Mouse (Mus musculus) G1E (cell line): ENCODE measurements around the gene 4930467E23Rik. TPM values are rescaled to one million over a fixed set of nuclear protein-coding genes. Genes with fewer than 3 reads are reported as not detected.
"Not testable (repeated sequence)": the region's sequence is repeated elsewhere in the genome, so short reads cannot be mapped to it uniquely, and the experiment has no call there.

Source experiments
- ATAC-seq: 2 replicates; pipeline ENCODE4 v1.8.0; 2016; ENCODE audit warnings: mild to moderate bottlenecking; ENCODE audit not compliant: insufficient number of reproducible peaks, poor library complexity, low FRiP score, severe bottlenecking; ENCODE audit errors: extremely low read depth
- DNase-seq: peaks from one replicate; pipeline ENCODE4 v3.0.0; 2012; ENCODE audit warnings: low spot score
- H3K27me3 ChIP-seq: 2 replicates; pipeline ENCODE4 v1.6.1; 2012; ENCODE audit warnings: mild to moderate bottlenecking, low read length, inconsistent platforms; ENCODE audit not compliant: insufficient read depth
- H3K36me3 ChIP-seq: replicated peaks from 2 replicates; pipeline ENCODE3; 2012; ENCODE audit warnings: mild to moderate bottlenecking, inconsistent platforms
- H3K4me1 ChIP-seq: 2 replicates; pipeline ENCODE4 v1.6.1; 2012; ENCODE audit warnings: low read depth, low read length, inconsistent platforms, mixed read lengths; ENCODE audit not compliant: insufficient read depth
- H3K4me3 ChIP-seq: 2 replicates; pipeline ENCODE4 v1.5.1; 2012; ENCODE audit warnings: low read depth, mild to moderate bottlenecking, inconsistent platforms, low read length, moderate library complexity, mixed read lengths
- H3K9me3 ChIP-seq: replicated peaks from 2 replicates; pipeline ENCODE4 v1.6.1; 2012; ENCODE audit warnings: inconsistent platforms
- CTCF ChIP-seq: IDR thresholded peaks from 2 replicates; pipeline ENCODE4 v1.5.1; 2012; ENCODE audit warnings: low read depth, low read length, inconsistent platforms, mixed read lengths
- polyA plus RNA-seq: library from polyadenylated mRNA; stranded (reverse); fragments of >175 nt; gene quantifications from 2 replicates; pipeline ENCODE4 v1.2.3, GENCODE M21; 2012
- total RNA-seq, 2 experiments: library from RNA; stranded (forward) in 1 of 2; stranded (reverse) in 1 of 2; fragments of 200-1000 nt in 1 of 2; fragments of >200 nt in 1 of 2; fragmentation: Nextera tagmentation in 1 of 2; gene quantifications; 2 replicates each; pipeline ENCODE4 v1.2.3; 2014 to 2017

Gene 4930467E23Rik
- total and polyA plus RNA-seq, 3 experiments, result 0.44 TPM; not detected in 2

DNA sequence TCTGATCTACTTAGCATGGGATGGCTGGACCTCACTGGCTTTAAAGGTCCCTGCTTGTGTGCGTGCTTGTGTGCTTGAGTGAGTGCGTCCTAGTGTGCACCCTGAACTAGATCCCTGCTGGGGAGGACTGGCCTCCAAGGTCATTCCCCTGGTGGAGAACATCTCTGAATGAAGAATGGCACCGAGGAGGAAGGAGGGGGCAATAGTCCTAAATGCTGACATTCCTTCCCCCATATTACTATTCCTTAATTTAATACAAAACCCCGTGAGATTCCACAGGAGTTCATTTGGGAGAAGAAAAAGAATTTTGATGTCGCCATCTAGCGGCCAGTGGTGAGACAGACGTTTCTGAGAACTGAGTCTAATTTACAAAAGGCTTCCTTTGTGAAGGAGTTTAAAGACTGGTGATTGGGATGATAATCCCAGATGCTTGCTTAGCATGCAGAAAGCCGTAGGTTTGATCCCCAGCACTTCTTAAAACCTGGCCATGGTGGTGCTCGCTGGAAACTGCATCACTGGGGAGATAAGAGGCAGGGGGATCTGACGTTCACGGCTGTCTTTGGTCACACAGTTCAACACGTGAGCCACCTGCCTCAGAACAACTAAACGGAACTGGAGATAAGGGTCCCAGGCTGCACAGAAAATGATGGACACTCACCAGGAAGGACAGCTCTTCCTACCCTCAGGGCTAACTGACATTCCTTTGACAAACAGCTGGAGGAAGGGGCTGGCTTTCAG is 26.2 kb upstream of the 4930467E23Rik start:
- ATAC-seq, result peak; percentile 61
- not testable (repeated sequence) for H3K27me3 ChIP-seq, H3K9me3 ChIP-seq, H3K4me3 ChIP-seq, H3K4me1 ChIP-seq, H3K36me3 ChIP-seq
- DNase-seq, result peak; percentile 7

DNA sequence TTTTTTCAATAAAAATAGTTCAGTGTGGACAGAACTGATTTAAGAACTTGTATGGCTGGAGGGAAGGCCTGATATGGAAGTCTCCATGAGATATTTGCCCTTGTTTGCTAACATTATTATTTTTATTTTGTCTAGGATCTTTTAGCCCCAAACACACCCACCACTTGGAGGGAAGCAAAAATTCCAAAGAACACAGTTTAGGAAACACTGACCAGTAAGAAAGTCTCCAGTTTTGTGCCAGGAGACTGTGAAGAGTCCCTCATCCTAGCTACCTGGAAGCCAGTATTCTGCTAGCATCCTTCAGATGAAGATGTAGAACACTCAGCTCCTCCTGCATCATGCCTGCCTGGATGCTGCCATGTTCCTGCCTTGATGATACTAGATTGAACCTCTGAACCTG is 25.5 kb upstream of the 4930467E23Rik start:
- H3K9me3 ChIP-seq, H3K27me3 ChIP-seq, H3K36me3 ChIP-seq, H3K4me1 ChIP-seq, H3K4me3 ChIP-seq, ATAC-seq, DNase-seq: not testable (repeated sequence)

DNA sequence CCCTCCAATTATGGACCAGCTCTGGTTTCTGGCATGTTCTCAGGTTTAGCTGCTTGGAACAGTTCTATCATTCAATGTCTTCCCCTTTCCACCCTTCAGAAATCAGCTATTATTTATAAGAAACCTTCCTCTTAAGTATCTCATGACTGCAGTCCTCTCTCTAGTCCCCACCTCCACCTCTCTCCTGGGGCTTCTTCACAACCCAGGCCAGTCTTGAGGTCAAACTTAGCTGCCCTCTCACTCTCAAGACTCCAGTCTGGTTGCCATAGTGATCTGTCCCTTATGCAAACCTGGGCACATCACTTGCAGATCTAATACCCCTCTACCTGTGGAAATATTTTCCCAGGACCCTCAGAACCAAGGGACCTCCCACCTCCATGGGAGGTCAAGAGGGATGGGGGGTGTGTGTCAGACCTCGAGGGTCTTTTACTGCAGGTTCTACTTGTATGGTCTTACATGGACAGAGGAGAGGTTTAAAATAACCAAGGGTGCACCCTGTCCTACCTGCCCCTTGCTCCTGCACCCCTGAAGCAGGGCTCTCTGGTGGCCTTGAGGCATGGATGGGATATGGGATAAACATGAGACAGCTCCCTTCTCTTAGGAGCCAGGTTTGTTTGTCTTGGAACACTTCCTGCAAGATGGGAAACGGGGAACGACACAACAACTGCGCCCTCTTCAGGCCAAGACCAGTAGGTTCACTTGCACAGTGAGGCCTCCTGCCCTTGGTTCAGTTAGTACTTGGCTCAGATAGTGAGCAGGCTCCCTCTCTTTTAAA is 24.7 kb upstream of the 4930467E23Rik start:
- not testable (repeated sequence) for DNase-seq, H3K4me3 ChIP-seq, H3K9me3 ChIP-seq, H3K27me3 ChIP-seq, H3K36me3 ChIP-seq, ATAC-seq, H3K4me1 ChIP-seq

DNA sequence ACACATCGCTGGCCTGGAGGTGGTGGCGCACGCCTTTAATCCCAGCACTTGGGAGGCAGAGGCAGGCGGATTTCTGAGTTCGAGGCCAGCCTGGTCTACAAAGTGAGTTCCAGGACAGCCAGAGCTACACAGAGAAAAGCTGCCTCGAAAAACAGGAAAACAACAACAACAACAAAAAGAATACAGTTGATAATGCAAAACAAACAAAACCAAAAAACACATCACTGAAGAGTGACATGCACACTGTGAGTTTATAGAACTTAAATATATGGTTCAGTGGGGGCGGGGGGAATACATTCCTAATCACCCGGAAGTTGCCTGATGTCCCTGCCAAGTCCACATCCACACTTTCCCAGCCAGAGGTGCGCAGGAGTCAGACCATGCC is 24.2 kb upstream of the 4930467E23Rik start:
- not testable (repeated sequence) for ATAC-seq, H3K36me3 ChIP-seq, DNase-seq, H3K4me3 ChIP-seq, H3K9me3 ChIP-seq, H3K4me1 ChIP-seq, H3K27me3 ChIP-seq

DNA sequence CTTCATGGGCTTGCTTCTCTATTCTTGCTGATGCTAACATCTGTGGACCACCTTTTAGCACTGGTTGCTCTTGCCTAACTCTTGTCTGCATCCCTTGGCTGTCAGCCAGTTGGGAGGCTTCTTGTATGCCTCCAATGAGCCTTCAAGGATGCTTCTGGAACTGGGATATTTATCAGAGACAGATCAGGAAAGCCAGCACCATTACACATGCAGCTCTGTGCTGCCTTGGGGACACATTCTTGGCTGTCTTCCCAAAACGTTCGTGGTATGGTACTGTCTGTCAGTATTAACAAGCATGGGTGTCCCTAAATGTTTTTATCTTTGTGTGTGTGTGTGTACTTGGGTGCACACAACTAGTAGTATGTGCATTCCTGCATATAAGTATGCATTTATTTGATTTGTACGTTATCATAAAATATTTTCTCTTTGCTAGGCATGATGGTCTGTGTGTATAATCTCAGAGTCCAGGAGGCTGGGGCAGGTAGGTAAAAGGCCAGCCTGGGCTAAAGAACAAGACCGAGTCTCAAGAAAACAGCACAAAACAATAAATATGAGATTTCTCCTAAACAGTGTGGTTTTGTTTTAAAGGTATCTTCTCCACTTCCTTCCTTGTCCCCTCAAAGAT is 23.2 kb upstream of the 4930467E23Rik start:
- H3K9me3 ChIP-seq, H3K4me1 ChIP-seq, H3K27me3 ChIP-seq, H3K36me3 ChIP-seq, H3K4me3 ChIP-seq, ATAC-seq, DNase-seq: not testable (repeated sequence)

DNA sequence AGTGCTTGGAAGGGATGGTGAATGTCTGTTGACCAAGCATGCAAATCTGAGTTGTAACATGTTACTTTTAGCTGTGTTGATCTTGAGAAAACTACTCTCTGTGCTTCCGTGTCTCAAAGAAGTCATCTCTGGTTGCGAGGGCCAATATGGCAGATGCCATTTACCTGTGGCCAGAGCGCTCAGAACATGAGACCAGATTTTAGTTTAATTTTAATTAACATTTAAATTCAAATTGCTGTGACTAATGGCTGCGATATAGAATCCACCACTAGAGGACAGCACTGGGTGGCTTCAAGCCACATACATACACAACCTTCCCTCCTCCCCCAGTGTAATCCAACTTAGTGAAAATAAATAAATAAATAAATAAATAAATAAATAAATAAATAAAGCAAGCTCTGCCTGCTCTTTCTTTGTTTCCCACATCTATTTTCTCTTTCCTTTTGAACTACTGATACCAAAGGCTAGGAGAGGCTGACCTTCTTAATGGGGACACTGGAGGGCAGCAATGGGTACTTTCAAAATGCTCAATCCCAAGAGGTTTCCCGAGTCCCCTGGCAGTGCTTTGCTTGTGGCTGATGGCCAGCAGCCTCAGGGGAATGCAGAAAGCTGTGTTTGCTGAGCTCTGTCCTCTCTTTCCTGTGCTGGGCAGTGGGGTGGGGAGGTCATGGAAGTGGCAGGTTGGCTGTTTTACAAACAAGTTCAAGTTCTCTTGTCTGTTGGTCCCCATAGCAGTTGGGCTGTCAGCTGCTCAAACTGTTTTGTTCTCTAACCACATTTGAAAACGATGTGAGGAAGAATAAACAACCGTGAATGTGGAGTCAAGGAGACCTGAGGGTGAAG is 22.2 kb upstream of the 4930467E23Rik start:
- not testable (repeated sequence) for ATAC-seq, H3K36me3 ChIP-seq, H3K27me3 ChIP-seq, H3K4me1 ChIP-seq, H3K9me3 ChIP-seq, H3K4me3 ChIP-seq
- peak; percentile 64 for TF ChIP-seq CTCF
- DNase-seq, result peak; percentile 13

DNA sequence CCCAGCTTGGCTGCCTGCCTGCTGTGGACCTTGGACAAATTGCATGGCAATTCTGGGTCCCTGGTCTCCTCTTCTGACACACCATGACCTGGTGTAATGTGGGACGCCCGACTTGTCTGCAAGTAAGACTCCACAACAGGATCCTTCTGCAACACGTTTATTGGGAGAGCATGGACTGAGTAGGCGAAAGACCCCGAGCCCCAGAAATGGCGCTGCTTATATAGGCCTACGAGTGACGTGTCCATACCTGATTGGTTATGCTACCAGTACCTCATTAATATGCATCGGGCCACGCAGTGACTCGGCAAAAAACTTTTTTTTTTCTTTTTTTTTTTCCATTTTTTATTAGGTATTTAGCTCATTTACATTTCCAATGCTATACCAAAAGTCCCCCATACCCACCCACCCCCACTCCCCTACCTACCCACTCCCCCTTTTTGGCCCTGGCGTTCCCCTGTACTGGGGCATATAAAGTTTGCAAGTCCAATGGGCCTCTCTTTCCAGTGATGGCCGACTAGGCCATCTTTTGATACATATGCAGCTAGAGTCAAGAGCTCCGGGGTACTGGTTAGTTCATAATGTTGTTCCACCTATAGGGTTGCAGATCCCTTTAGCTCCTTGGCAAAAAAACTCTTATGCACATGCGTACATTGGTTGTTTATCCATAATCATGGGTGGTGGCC is 21.5 kb upstream of the 4930467E23Rik start:
- not testable (repeated sequence) for H3K4me3 ChIP-seq, H3K36me3 ChIP-seq, DNase-seq, H3K4me1 ChIP-seq, ATAC-seq, H3K9me3 ChIP-seq, H3K27me3 ChIP-seq

DNA sequence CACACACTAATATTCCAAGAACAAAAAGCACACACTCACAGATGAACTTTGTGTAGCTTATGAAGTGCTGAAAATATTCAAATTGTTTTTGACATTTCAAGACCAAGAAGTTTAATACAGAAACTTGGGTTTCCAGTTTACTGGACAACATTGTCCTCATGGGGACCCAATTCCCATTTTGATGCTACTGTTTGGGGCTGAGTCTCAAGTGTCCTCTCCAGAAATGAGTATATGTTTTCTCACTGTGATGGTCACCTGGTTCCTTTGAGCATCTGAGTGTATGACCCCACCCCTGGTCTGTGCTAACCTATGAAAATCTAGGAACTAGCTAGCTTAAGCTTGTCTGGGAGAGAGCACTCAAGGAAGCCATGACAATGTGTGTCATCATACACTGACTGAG is 20.4 kb upstream of the 4930467E23Rik start:
- H3K27me3 ChIP-seq, ATAC-seq, H3K4me3 ChIP-seq, DNase-seq, H3K9me3 ChIP-seq, H3K36me3 ChIP-seq, H3K4me1 ChIP-seq: not testable (repeated sequence)

DNA sequence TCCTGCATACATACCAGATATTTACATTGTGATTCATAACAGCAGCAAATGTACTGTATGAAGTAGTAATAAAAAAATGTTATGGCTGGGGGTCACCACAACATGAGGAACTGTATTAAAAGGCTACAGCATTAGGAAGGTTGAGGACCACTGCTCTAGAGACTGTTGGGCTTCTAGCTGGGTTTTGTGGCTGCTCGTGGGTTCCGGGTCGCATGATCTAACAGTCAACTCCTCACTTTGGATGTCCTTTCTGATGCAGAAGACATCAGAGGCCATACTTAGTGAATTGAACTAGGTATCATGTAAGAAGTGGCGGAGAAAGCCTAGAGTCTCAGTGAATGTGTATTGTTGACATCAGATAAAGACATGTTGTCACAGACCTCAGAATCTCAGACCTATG is 19.9 kb upstream of the 4930467E23Rik start:
- not testable (repeated sequence) for DNase-seq, ATAC-seq, H3K27me3 ChIP-seq, H3K36me3 ChIP-seq, H3K4me1 ChIP-seq, H3K9me3 ChIP-seq, H3K4me3 ChIP-seq

DNA sequence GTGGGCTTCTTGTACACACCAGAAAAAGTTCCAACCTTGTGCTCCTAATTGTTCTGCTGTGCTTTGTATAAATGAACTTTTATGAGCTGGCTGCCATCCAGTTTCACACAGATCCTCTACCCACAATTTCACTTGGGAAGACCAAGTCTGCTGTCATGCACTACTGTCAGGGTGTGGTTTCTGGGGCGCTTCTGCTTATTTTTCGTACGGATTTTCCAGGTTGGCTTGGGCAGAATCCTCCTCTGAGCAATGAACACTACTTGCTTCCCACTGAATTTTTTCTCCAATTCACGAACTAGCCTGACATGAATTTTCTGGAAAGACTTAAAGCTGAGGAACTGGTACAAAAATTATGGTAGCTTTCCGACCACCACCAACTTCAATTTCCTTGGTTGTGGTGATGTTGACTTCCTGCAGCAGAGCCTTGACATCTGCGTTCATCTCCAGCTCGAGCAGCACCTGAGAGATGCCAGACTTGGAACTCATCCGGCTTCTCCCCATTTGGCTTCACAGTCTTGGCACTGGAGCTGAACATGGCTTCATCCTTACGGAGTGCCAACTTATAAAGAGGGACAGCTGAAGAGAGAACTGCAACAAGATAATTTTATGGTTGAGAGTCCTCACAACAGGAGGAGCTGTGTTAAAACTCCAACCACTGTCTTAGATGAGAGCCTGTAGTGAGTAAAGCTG is 18.1 kb upstream of the 4930467E23Rik start:
- DNase-seq, H3K4me1 ChIP-seq, H3K4me3 ChIP-seq, H3K27me3 ChIP-seq, H3K9me3 ChIP-seq, H3K36me3 ChIP-seq: not testable (repeated sequence)
- peak; percentile 41; the same call in 1 of the 2 replicates for ATAC-seq
